Mouse (Mus musculus) neural tube, embryonic 10.5 days (tissue): ENCODE results near the gene Zdhhc5.
"Not testable (repeated sequence)": the region's sequence is repeated elsewhere in the genome, so short reads cannot be mapped to it uniquely, and the experiment has no call there.

ENCODE experiments used
- DNase-seq: peaks from one replicate; pipeline ENCODE4 v3.0.0-alpha.2; 2017; ENCODE audit warnings: low spot score; ENCODE audit errors: extremely low spot score

Zdhhc5 gene

DNA sequence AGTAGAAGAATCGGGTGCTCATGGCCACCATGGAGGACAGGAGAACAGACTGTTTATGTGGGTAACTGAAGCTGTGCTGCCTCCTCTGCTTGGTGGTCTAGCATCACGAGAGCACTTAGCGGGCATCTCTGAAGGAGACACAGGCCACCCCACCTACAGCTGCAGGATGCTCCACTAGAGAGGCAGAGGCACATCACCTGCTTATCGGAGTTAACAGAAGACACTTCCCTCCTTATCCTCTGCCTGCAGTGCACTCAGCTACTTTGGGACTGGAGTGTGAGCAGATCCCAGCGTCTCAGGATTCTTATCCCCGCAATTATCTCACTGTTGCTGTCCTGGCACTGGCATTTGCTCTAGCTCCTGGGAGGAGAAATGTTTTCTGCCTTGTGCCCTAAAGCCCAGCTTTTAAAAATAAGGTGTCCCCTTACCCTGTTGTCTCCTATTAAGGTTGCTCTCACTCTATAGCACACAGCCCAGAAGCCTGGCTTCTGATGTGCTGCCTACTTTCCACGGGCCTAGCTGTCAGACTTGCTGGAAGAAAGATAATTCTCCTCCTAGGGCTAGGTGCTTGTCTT, 20.5 kb upstream of the Zdhhc5 start:
- peak; percentile 47 for DNase-seq

DNA sequence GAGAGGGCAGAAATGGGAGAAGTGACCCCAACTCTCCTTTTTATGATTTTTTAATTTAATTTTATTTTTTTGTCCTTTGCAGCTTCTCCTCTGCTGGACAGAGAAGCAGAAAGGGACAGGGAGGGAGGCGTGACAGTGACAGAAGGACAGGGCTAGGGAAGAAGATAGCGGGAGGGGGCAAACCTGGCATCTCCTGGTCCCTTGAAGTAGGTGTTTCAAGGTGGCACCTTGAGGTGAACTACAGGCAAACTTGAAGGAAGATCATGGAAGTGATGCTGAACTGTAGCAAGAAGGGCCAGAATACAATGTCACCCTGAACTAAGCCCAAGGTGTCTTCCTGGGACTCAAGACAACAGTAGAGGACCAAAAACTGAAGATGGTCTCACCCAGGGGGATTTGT, 19.9 kb upstream of the Zdhhc5 start:
- no peak for DNase-seq

DNA sequence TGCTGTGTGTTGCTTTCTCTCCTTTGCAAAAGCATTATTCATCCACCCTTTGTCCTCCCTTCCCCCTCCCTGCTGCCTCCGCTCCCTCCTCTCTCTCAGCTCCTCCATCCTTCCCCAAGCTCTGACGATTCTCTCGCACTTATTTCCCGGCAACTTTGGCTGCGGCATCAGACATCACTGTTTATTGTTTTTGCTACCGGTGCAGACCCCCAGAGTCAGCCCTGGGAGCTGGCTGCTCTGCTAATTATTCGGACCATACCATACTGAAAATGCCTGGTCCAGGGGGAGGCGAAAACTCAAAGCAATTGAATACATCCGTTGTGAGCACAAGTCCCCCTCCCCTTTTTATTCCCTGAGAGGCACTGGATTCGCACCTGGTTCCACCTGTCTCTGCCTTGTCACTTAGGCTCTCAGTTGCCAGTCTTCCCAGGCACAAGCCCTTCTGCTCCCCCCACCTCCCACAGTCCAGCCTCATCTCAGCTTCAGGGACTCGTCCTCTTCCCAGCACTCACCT, 19.4 kb upstream of the Zdhhc5 start:
- DNase-seq = peak; percentile 67

DNA sequence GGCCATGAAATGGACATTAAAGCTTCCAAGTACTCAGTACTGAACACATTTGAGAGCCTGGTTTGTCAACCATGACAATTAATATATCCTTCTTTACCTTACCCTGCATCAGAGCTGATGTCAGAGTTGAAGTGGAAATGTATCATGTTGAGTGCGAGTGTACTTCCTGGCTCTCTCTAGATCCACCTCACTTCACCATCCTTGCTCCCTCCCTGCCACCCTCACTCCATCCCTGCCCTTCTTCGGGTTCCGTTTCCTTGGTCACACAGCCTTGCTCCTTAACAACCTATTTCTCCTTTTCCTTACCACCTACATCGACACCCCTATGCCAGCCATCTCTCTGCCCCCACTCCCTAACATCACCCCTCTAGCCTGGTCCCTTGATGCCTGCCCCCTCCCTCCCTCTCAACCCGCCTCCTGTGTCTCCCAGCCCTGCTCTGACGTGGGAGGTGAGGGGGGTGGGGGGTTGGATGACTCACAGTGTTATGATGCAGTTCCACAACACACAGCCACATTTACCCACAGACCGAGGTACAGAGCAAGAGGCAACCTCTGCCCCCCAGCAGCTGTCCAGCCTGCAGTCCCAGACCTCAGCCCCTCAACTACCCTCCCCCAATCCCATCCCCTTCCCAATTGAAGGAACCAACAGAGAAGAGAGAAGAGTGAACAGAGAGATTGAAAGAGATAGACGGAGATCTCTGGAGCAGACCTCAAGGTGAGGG, 18.8 kb upstream of the Zdhhc5 start, which contains the start of gene Ypel4:
Gene Ypel4 (plus strand): TSS at position 480 of the 722 bp plus-strand sequence.
- DNase-seq = peak; percentile 54

DNA sequence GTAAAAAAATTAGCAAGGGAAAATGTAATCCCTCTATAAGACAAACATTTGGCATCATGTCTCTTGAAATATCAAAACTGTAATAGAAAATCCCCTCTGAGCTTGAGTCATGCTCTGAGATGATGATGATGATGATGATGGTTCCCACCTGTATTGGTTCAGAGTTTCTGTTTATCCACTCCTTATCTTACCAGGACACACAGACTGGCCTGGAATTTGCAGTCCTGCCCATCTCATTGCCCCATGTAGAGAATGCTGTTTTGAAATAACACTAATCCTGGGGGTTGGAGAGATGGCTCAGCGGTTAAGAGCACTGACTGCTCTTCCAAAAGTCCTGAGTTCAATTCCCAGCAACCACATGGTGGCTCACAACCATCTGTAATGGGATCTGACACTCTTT, 17.4 kb upstream of the Zdhhc5 start:
- DNase-seq = no peak

DNA sequence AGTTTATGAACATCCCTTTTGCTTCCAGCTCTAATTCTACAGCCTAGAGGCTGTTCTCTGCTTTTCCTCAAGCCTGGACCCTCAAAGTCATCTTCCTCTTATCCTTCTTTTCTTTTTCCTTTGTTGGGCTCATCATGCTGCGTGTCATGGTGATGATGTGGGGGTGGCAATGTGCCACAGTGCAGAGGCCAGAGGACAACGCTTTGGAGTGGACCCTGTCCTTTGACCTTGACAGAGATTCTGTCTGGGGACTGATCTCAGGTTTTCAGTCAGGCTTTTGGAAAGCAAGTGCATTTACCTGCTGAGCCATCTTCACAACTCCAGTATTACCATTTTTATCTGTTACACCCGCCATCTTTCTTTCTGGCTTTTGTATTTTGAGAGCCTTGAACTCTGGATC, 16.2 kb upstream of the Zdhhc5 start:
- DNase-seq = no peak

DNA sequence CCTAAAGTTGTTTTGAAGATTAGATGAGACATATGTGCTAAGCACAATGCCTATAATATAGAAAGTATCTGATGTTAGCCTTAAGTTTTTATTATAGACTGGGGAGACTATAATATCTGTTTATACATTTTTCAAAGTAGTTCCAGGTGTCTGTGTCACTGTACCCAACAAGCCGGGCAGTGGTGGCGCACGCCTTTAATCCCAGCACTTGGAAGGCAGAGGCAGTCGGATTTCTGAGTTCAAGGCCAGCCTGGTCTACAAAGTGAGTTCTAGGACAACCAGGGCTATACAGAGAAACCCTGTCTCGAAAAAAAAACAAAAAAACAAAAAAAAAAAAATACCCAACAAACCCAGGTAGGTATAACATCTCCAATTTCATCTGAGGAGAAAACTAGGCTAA, 13.2 kb upstream of the Zdhhc5 start:
- not testable (repeated sequence) for DNase-seq

DNA sequence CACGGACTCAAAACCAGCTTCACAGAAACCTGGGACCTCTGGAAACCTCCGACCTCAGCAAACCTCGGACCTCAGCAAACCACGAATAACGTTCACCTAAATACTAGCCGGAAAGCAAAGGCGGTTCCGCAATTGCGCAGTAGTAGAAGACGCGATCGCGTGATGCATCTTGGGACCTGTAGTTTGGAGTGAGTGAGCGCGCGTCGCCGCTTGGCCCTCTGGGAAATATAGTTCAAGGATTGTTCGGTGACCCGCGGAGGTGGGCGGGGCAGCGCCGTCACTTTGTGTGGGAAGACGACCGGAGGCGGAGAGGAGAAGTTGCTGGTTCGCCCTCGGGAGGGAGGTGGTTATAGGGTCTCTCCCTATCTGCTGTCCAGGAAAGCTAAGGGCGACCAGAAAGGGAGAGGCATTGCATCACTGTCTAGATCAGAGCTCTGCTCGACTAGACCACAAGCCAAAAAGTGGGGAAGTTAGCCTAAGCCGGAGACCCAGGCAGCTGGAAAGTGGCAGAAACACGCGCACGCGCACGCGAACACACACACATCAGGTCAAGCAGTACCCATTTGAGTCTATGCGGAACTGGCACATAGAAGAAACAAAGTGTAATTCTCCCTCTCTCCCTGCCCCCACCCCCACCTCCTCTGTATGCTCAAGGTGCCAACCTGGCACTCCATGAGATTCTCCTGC, 12.3 kb upstream of the Zdhhc5 start, which contains the start of gene Clp1:
Gene Clp1 (minus strand): TSS at position 179 of the 687 bp plus-strand sequence.
- peak; percentile 95 for DNase-seq

DNA sequence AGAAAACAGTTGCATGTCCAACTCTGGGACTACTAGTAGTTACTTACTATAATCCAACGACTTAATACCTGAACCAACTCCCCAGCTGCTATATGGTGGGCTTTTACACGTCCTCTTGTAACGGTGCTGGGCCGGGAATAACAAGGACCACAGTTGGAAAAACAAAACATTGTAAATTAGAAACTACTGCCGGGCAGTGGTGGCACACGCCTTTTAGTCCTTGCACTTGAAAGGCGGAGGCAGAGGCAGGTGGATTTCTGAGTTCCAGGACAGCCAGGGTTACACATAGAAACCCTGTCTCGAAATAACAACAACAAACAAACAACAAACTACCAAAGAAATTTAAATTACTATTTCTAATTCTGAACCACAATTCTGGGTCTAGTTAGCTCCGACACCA, 11.7 kb upstream of the Zdhhc5 start:
- DNase-seq = no peak

DNA sequence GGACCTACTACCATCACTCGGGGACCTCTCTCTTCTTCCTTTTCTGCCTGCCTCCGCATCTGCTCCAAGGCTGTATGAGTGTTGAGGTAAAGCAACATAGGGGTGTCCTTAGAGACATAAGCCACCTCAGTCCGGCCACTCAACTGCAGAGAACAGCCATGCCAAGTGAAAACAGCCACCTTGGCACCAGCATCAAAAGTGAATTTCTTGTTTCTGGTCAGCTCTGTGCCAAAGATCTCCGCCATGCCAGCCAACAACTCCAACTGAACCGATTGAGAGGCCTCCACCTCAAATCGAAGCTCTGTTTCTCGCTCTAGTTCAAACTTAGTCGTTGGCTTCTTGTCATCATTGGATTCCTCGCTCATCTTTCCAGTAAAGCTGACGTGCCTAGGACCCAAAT, 10.8 kb upstream of the Zdhhc5 start:
- DNase-seq = no peak

DNA sequence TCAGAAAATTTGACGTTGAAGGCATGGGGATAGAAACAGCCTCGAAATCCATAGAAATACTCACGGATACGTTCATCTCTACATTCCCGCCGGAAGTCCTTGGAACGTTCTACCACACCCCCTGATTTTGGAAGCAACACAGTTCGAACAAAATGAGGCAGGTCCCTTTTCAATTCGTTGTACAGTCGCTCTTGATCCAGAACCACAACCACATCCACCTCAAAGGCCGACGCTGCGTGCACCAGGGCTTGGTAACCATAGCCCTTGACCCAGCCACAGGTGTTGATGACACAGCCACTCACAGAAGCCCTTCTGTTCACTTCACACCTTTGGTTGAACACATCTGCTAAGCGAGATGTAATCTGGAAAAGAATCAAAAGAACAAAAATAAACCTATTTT, 8.9 kb upstream of the Zdhhc5 start:
- DNase-seq = no peak

DNA sequence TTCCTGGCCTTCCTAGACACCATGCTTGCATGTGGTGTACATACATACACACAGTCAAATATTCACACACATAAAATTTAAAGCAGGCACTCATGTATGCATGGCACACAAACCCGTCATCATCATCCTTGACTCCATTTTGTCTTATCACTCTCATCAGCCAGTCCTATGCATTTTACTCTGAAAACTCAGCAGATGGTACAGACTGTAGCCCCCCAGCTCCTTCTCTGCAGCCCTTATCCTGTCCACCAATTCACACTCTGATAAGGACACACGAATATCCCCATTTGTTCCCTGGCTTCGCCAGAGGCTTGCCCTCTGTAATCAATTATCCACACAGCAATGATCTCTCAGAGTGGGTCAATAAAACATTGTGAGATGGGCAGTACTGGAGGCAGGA, 6.2 kb upstream of the Zdhhc5 start:
- DNase-seq = no peak

DNA sequence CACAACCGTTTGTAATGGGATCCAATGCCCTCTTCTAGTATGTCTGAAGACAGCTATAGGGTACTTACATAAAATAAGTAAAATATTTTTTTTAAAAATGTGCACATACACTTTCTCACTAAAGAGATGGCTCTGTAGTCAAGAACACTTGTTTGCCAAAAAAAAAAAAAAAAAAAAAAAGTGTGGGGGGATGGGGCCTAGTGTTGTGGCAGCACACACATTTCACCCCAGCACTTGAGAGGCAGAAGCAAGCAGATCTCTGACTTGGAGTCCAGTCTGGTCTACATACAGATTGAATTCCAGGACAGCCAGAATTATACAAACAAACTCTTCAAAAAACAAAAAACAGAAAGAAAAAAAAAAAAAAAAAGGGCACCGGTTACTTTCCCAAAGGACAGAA, 5.7 kb upstream of the Zdhhc5 start:
- DNase-seq = no peak

DNA sequence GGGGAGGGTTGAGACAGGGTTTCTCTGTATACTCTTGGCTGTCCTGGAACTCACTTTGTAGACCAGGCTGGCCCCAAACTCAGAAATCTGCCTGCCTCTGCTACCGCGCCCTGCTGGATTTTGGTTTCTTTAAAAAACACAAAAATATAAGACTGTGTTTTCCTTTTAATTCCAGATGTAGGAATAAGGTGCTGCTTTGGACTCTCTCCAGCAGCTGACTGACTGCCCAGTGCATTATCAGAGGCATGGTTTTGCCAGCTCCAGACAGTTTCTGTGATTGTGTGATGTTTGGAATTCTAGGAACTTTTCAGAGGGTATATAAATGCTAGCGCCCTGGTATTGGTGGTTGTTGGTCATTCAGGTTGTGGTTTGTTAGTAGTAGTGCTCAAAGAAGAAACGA, 2.4 kb upstream of the Zdhhc5 start:
- no peak for DNase-seq

DNA sequence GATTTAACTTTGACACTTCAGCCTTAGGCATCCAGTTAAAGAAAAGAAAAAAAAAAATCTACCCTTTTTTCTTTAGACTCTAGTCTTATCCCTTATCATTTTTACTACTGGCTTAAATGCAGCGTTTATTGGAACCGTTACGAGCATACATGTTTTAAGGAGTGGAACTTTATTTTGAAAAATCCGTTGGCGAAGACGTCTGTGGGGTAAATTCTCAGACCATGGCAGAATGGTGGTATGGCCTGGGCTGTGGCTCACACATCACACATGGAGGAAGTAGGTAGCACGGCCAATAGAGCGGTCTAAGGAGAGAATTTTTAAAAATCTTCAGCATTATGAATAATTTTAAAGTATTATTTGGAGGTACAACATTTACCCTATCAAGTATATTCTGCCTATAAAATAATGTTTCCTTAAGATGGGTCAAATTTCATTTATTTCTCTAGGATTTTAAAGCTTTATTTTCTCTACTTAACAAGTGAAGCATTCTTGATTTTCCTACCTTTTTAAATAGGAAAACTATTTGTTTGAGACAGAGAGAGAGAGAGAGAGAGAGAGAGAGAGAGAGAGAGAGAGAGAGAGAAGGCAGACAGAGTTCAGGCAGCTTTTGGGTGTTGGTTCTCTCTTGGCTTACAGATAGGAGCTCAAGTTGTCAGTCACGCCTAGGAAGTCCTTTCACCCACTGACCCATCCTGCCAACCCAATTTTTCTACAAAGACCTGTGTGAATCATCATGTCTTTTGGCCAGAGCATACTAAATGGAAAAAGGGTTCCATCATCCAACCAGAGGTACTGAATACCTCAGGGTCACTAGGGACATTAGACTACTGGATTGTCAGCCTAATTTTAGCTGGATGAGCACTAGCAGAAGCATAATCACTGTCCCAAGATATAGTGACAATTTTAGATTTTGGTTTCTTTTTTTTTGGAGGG, 1.7 kb upstream of the Zdhhc5 start:
- no peak for DNase-seq

DNA sequence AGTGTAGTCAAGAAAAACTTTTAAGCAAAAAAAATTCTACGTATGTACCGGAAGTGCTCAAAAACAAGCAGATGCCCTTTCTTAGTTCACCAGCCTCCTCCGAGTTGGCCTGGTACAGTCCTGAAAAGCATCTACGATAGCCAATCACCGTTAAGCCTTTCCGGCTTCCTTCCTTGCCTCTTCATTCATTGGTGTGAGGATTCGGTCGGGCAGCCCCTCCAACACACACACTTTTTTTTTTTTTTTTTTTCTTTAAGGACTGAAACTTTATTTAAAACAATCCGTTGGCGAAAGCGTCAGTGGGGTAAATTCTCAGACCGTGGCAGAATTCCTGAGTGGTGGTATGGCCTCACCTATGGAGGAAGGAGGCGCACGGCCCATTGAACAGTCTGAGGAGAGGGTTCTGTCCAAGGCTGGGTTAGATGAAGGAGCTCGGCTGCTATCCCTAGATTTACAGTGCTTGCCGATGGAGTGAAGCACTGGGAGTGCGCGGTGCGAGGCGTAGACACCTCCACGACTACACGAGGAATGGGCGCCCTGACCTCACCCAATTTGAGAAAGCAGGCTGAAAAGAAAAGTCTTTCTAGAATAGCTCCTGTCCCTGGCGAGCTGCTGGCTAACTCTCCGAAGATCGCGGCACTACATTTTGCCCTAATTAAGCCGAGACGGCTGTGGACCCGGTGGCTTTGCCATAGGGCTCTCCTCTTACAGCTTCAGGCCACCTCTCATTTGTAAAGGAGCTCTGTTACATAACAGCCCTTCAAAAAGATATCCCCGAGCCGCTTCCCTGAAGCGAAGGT, 782 bp upstream of the Zdhhc5 start:
- peak; percentile 73 for DNase-seq

DNA sequence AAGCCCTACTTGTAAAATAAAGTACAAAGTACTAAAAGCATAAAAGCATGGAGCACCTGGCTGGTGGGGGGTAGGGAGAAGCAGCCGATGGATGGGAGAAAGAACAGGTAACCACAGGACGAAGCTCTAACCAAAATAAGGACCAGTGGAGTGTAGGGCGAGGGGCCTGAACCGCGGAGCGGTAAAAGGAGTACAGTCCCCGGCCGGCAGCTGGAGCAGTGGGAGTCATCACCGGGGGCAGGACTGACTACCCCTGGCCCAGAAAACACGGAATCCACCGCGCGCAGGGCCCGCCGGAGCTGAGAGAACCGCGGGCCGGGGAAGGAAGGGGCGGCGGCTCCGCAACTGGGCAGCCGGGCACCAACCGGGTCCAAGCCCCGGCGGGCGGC, 564 bp downstream of the Zdhhc5 start:
- DNase-seq = no peak

DNA sequence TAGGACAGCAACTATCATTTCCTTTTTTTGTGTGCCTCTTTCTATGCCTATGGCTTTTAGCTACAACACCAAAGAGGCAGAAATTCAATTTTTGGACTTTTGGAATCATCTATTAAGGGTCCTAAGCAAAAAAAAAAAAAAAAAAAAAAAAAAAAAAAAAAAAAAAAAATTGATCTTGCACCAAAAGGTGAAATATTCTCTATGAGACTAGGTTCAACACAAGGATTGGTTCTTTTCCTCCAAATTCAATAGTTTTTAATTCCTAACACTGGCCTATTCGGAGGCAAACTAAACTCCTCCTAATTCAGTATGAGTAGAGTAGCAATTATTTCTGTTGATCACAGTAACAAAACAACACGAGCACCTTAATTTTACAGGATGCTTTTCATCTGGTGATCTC, 3.1 kb downstream of the Zdhhc5 start:
- DNase-seq = no peak

DNA sequence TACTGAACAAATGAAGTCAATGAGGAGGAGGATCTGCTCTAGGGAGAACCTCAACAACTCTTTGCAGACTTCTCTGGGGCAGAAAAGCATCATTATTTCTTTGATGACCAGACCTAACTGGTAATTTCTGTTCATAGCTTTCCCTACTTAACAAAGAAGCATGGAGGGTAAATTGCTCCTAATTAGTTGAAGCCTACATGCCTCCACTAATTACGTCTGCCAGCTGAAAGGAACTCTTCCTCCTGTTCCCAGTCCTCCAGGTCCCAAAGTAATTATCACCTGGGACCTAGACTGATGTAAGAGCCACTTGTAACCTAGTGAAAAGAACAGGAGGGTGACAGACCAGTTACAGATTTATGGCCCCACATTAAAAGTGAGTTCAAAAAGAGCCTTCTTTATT, 7.5 kb downstream of the Zdhhc5 start:
- DNase-seq = no peak

DNA sequence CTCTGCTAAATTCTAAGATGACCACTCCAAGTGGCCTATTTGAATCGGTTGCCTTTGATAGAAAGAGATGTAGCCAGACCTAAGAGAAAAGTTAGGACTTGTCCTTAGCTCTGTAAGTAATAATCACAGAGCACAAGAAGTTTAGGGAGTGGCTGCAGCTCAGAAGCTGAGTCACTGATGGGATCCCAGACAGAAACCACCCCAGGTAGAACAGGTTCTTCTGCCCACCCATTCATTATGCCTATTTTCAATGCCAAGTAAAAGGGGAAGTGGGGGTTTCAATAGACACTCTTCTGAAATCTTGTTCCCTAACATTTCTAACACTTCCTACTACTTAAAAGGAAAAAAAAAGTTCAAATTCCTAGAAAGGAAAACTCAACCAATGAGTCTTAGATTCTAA, 9.7 kb downstream of the Zdhhc5 start:
- DNase-seq = no peak

DNA sequence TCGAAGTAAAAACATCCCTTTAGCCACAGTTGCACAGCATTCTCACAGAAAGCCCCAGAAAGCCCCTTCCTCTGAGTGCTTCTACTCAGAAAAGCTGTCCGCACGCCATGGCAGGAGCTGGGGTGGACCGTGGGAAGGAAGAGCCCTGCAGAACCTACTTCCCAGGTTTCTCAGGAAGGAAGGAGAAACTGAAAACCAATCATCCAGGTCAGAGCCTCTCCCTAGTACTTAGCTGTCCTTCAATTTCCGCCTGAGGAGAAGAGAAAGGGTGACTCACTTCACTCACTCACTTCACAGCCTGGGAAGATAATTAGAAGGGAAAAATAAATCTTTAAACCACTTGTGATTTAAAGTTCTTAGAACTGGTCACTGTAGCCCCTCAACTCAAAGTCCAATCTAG, 10.7 kb downstream of the Zdhhc5 start:
- DNase-seq = no peak
